Comparison of ENCODE assay signal across 9 mouse cellular contexts in the genomic region with DNA sequence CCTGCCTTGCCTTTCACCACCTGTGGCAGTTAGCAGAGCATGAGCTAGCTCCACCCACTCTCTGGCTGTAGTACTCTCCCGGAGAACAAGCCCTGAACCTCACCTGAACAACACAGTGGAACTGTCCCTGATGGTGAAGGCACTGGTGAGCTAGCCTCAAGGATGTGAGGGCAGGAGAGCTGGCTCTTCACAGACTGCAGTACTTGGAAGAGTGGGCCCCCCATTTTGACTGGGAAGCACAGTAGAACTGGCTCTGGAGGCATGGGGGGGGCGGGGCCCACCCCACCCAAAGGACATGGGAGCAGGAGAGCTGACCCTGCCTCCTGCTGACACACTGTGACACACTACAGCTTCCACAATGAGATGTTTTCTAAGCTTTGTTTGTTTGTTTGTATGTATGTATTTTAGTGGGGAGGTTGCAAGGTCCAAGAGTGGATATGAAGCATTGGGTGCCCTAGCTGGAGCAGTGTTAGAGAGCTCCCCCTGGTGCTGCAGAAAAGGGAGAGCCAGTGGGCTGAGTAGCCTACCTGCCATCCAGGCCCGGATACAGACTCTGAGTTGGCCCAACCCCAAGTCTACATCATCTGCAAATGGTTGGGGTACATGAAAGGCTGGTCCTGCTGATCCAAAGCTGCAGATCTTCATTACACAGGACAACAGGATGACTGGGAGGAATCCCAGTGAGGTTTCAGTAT.
DNase-seq lines count a peak whose midpoint lies in the region; ATAC-seq and TF ChIP-seq lines count a peak whose summit lies in the region.
"Had no signal": no experiment of that assay in that cellular context is flagged by ENCODE, and none has a peak within 500 bp of the region (broad histone marks: within the 10 kb centered on the region; RNA-seq: fewer than 3 reads in every experiment).

No protein-coding gene starts in this region.

- WGBS in thymus, adult 2 months: 58% methylated on average over 3 of the region's 3 CpGs
- 50% methylated on average over 3 of the region's 3 CpGs for WGBS in stomach, postnatal 0 days
- 72% methylated on average over 3 of the region's 3 CpGs for WGBS in midbrain, embryonic 15.5 days

- no peak overlapping the region for H3K4me2 ChIP-seq in stomach, postnatal 0 days (replicated peaks; ENCODE audit: low read depth)
- H3K4me2 ChIP-seq in midbrain, embryonic 15.5 days: no peak overlapping the region

- DNase-seq in heart, adult 11 months: peak; percentile 94
- DNase-seq in heart, adult 8-10 months (ENCODE audit: low spot score): no peak
- peak; percentile 10 for DNase-seq in thymus, adult 2 months
- DNase-seq in thymus, adult 18-20 months: no peak
- DNase-seq in kidney, adult 18-20 months: peak; percentile 67
- DNase-seq in stomach, postnatal 0 days (ENCODE audit: low spot score): peak; percentile 27
- no peak for DNase-seq in T-cell, adult 2 months (ENCODE audit: low spot score)

- no peak overlapping the region for H3K27ac ChIP-seq in thymus, adult 2 months (ENCODE audit: control insufficient read depth, insufficient read depth, low read length)
- no peak overlapping the region for H3K27ac ChIP-seq in stomach, postnatal 0 days (replicated peaks)
- no peak overlapping the region for H3K27ac ChIP-seq in midbrain, embryonic 15.5 days

- H3K4me1 ChIP-seq in thymus, adult 2 months (replicated peaks; ENCODE audit: control insufficient read depth, insufficient read depth, low read length): no peaks in the 10 kb centered on the region
- no peaks in the 10 kb centered on the region for H3K4me1 ChIP-seq in stomach, postnatal 0 days (replicated peaks; ENCODE audit: control insufficient read depth, insufficient read depth)
- H3K4me1 ChIP-seq in midbrain, embryonic 15.5 days: no peaks in the 10 kb centered on the region

- TF ChIP-seq EP300 in stomach, postnatal 0 days (optimal IDR thresholded peaks at IDR 0.05): no peak

- TF ChIP-seq POLR2A in thymus, adult 2 months (IDR thresholded peaks at IDR 0.05; ENCODE audit: control insufficient read depth, extremely low read depth, insufficient read depth, low read length, poor library complexity): no peak

- H3K9me3 ChIP-seq in stomach, postnatal 0 days (ENCODE audit: control insufficient read depth, low read length): no peaks in the 10 kb centered on the region
- no peaks in the 10 kb centered on the region for H3K9me3 ChIP-seq in midbrain, embryonic 15.5 days

- H3K4me3 ChIP-seq in thymus, adult 2 months (ENCODE audit: control insufficient read depth, insufficient read depth, low read length): no peak overlapping the region
- H3K4me3 ChIP-seq in stomach, postnatal 0 days (ENCODE audit: low read depth, low read length): no peak overlapping the region
- H3K4me3 ChIP-seq in midbrain, embryonic 15.5 days: no peak overlapping the region
- H3K4me3 ChIP-seq: myocyte had no signal

- no peak; the same call in 1 of the 2 replicates for TF ChIP-seq CTCF in thymus, adult 2 months (IDR thresholded peaks at IDR 0.05; ENCODE audit: borderline replicate concordance, control insufficient read depth, extremely low read depth, insufficient read depth, low read length, poor library complexity)
- peak; percentile 70 for TF ChIP-seq CTCF in stomach, postnatal 0 days (IDR thresholded peaks at IDR 0.05; ENCODE audit: low read depth)

- no peaks in the 10 kb centered on the region for H3K27me3 ChIP-seq in thymus, adult 2 months (ENCODE audit: control insufficient read depth, insufficient read depth, low read length)
- no peaks in the 10 kb centered on the region for H3K27me3 ChIP-seq in stomach, postnatal 0 days (ENCODE audit: control insufficient read depth, insufficient read depth, low read length)
- H3K27me3 ChIP-seq in midbrain, embryonic 15.5 days (replicated peaks): no peaks in the 10 kb centered on the region

- ATAC-seq in stomach, postnatal 0 days (ENCODE audit: low FRiP score, low TSS enrichment): no peak
- ATAC-seq in midbrain, embryonic 15.5 days (replicated peaks): no peak

- no peaks in the 10 kb centered on the region for H3K36me3 ChIP-seq in thymus, adult 2 months (ENCODE audit: control insufficient read depth, insufficient read depth, low read length)
- no peaks in the 10 kb centered on the region for H3K36me3 ChIP-seq in stomach, postnatal 0 days (ENCODE audit: control insufficient read depth, insufficient read depth, low read length)
- H3K36me3 ChIP-seq in midbrain, embryonic 15.5 days (replicated peaks): no peaks in the 10 kb centered on the region

- H3K9ac ChIP-seq in stomach, postnatal 0 days (ENCODE audit: low read length): no peak overlapping the region
- no peak overlapping the region for H3K9ac ChIP-seq in midbrain, embryonic 15.5 days

Comparison
In these comparisons a context has a peak if more than half of its experiments do, and no peak if none do; other contexts are left out.
1. DNase-seq: peak in heart, adult 11 months (single experiment), thymus, adult 2 months (single experiment), kidney, adult 18-20 months (single experiment) and stomach, postnatal 0 days (single experiment); none in heart, adult 8-10 months (single experiment), thymus, adult 18-20 months (0 of 2) and T-cell, adult 2 months (single experiment).